In the genomic region with DNA sequence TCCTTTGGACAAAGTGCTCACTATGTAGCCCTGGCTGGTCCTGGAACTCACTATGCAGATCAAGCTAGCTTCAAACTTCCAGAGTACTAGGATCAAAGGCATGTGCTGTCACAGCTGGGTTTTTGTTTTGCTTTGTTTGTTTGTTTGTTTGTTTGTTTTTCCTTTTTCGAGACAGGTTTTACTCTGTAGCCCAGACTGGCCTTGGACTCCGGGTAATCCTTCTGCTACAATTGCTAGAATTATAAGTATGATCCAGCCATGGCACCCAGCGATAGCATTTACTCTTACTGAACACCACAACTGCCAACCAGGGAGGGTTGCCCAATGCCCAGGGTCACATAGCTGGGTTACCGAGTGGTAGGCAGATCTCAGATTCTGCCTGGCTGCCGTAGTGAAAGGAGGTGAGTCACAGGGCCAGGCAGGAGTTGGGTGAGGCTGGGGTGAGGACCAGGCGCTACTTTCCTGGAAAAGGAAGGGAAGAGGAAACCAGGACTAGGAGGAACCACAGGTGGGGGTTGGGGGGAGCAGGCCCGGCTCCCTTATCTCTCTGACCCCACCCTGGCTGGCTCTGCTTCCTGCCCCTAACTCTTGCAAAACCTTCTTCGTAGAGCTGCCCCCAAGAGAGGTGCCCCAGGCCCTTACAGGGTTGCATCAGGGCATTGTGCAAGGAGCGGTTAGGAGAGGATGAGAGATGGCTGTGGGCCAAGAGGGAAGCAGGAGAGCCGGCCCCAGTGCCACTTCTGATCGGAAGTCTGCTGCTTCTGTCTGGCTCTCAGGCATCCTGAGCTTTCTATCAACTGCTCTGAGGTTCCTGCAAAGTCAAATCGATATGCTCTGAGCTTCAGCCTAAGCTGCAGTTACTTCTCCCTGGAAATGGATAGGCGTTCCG, we compare ENCODE assay signal across 8 mouse cellular contexts. TPM values are rescaled to one million over a fixed set of nuclear protein-coding genes. Genes with fewer than 3 reads are reported as not detected.
DNase-seq lines count a peak whose midpoint lies in the region; ATAC-seq and TF ChIP-seq lines count a peak whose summit lies in the region.

No protein-coding gene starts in this region.

- ATAC-seq in hematopoietic stem cell, adult 5-6 weeks (replicated peaks in 1 of 2; ENCODE audit: insufficient read depth in 1 of 2, low FRiP score in 2 of 2, low TSS enrichment in 1 of 2, low read depth in 1 of 2, poor library complexity in 2 of 2, severe bottlenecking in 2 of 2), result peak; percentile 79 to 80
- no peak for ATAC-seq in limb, embryonic 13.5 days (ENCODE audit: low FRiP score, low read depth)
- ATAC-seq in midbrain, embryonic 12.5 days (ENCODE audit: low FRiP score, low read depth), result no peak

- H3K9ac ChIP-seq in ES-Bruce4 (ENCODE audit: low read depth, poor library complexity, severe bottlenecking), result no peak overlapping the region
- H3K9ac ChIP-seq in limb, embryonic 13.5 days, result peak overlapping the region; percentile 31; the same call in 1 of the 2 replicates
- H3K9ac ChIP-seq in midbrain, embryonic 12.5 days (replicated peaks), result no peak overlapping the region

- peak overlapping the region; percentile 45 for H3K4me2 ChIP-seq in limb, embryonic 13.5 days (replicated peaks)
- 0 out of 2 replicates have a peak overlapping the region, but pooled peaks have one; percentile 4 for H3K4me2 ChIP-seq in midbrain, embryonic 12.5 days (replicated peaks)

- H3K27ac ChIP-seq in ES-Bruce4 (ENCODE audit: insufficient read depth, low read length), result 0 out of 2 replicates have a peak overlapping the region, but pooled peaks have one; percentile 9
- peak overlapping the region; percentile 32 for H3K27ac ChIP-seq in embryonic fibroblast, embryonic 13.5 days (ENCODE audit: insufficient read depth, low read length)
- peak overlapping the region; percentile 98 for H3K27ac ChIP-seq in limb, embryonic 13.5 days
- H3K27ac ChIP-seq in midbrain, embryonic 12.5 days (replicated peaks), result peak overlapping the region; percentile 0; the same call in 1 of the 2 replicates

- no peaks in the 10 kb centered on the region for H3K9me3 ChIP-seq in ES-Bruce4 (replicated peaks; ENCODE audit: control insufficient read depth, insufficient read depth, low read length, poor library complexity, severe bottlenecking)
- no peaks in the 10 kb centered on the region for H3K9me3 ChIP-seq in limb, embryonic 13.5 days
- no peaks in the 10 kb centered on the region for H3K9me3 ChIP-seq in midbrain, embryonic 12.5 days

- no peak for TF ChIP-seq CTCF in ES-Bruce4 (IDR thresholded peaks at IDR 0.05; ENCODE audit: low read depth, low read length)
- no peak for TF ChIP-seq CTCF in embryonic fibroblast, embryonic 13.5 days (IDR thresholded peaks at IDR 0.05; ENCODE audit: borderline replicate concordance, insufficient read depth, low read length)

- H3K4me3 ChIP-seq in ES-Bruce4 (ENCODE audit: low read depth, low read length), result no peak overlapping the region
- no peak overlapping the region for H3K4me3 ChIP-seq in embryonic fibroblast, embryonic 13.5 days (ENCODE audit: insufficient read depth, low read length)
- no peak overlapping the region for H3K4me3 ChIP-seq in limb, embryonic 13.5 days
- H3K4me3 ChIP-seq in midbrain, embryonic 12.5 days, result no peak overlapping the region

- no peaks in the 10 kb centered on the region for H3K27me3 ChIP-seq in ES-Bruce4 (ENCODE audit: control insufficient read depth, insufficient read depth, low read length, poor library complexity, severe bottlenecking)
- no peaks in the 10 kb centered on the region for H3K27me3 ChIP-seq in limb, embryonic 13.5 days
- H3K27me3 ChIP-seq in midbrain, embryonic 12.5 days, result peaks cover 9% of the 10 kb centered on the region

- H3K4me1 ChIP-seq in ES-Bruce4 (ENCODE audit: control insufficient read depth, insufficient read depth, low read length), result peaks cover 7% of the 10 kb centered on the region
- H3K4me1 ChIP-seq in embryonic fibroblast, embryonic 13.5 days (ENCODE audit: control insufficient read depth, insufficient read depth, low read length), result peaks cover 4% of the 10 kb centered on the region; the same call in 1 of the 2 replicates
- H3K4me1 ChIP-seq in limb, embryonic 13.5 days, result peaks cover 54% of the 10 kb centered on the region
- H3K4me1 ChIP-seq in midbrain, embryonic 12.5 days, result peaks cover 48% of the 10 kb centered on the region

- no peak for TF ChIP-seq EP300 in ES-Bruce4 (IDR thresholded peaks at IDR 0.05; ENCODE audit: insufficient read depth, low read depth, low read length)

- H3K36me3 ChIP-seq in ES-Bruce4 (ENCODE audit: control insufficient read depth, insufficient read depth, low read length, poor library complexity, severe bottlenecking), result no peaks in the 10 kb centered on the region
- H3K36me3 ChIP-seq in limb, embryonic 13.5 days, result peaks cover 6% of the 10 kb centered on the region; the same call in 1 of the 2 replicates
- no peaks in the 10 kb centered on the region for H3K36me3 ChIP-seq in midbrain, embryonic 12.5 days

- DNase-seq in MN1 (ENCODE audit: low spot score), result peak; percentile 93
- DNase-seq in urinary bladder, postnatal 25 days (ENCODE audit: low spot score), result peak; percentile 73
- DNase-seq in left cerebral cortex, adult 8-10 months (ENCODE audit: low spot score in 2 of 2), result no peak

- 31% methylated on average over 14 of the region's 14 CpGs for WGBS in limb, embryonic 13.5 days
- WGBS in midbrain, embryonic 12.5 days, result 59% methylated on average over 14 of the region's 14 CpGs

- TF ChIP-seq POLR2A in ES-Bruce4 (IDR thresholded peaks at IDR 0.05; ENCODE audit: insufficient read depth, low read length), result no peak
- TF ChIP-seq POLR2A in embryonic fibroblast, embryonic 13.5 days (IDR thresholded peaks at IDR 0.05; ENCODE audit: low read depth, low read length), result no peak

RNA-seq across cellular contexts. Expression of gene Id1, which starts 5.3 kb away (rescaled TPM):
- 19.0 and 20.5 TPM in 2 replicates for polyA plus RNA-seq in ES-Bruce4 (2011; ENCODE audit: insufficient read depth, insufficient read length, low read depth, missing spikeins)
- polyA plus RNA-seq in embryonic fibroblast, embryonic 13.5 days (2011; ENCODE audit: insufficient read length, low read depth, missing spikeins), result 49.1 and 67.7 TPM in 2 replicates
- 5.8 and 9.6 TPM in 2 replicates for total RNA-seq in hematopoietic stem cell, adult 5-6 weeks (2017)
- 232 and 236 TPM in 2 replicates for polyA plus RNA-seq in limb, embryonic 13.5 days (2015; fragmentation: Nextera tagmentation; extraction: Ambion mirVana)
- 65.1 and 69.6 TPM in 2 replicates for polyA plus RNA-seq in midbrain, embryonic 12.5 days (2016; fragmentation: Nextera tagmentation; extraction: Ambion mirVana)
- total RNA-seq in left cerebral cortex, adult 8-10 months (2022), result 10 to 100 TPM; 19.1 to 30.8 (median 22.9) TPM

RNA-seq across cellular contexts. Expression of gene Cox4i2, which starts 12.6 kb away (rescaled TPM):
- 0.94 and 1.1 TPM in 2 replicates for polyA plus RNA-seq in ES-Bruce4 (2011; ENCODE audit: insufficient read depth, insufficient read length, low read depth, missing spikeins)
- 0.94 and 1.5 TPM in 2 replicates for polyA plus RNA-seq in embryonic fibroblast, embryonic 13.5 days (2011; ENCODE audit: insufficient read length, low read depth, missing spikeins)
- 1.3 TPM in 1 of 2 replicates, not detected in the other for total RNA-seq in hematopoietic stem cell, adult 5-6 weeks (2017)
- 32.0 and 34.4 TPM in 2 replicates for polyA plus RNA-seq in limb, embryonic 13.5 days (2015; fragmentation: Nextera tagmentation; extraction: Ambion mirVana)
- 3.2 and 3.9 TPM in 2 replicates for polyA plus RNA-seq in midbrain, embryonic 12.5 days (2016; fragmentation: Nextera tagmentation; extraction: Ambion mirVana)
- total RNA-seq in left cerebral cortex, adult 8-10 months (2022), result 1 to 10 TPM; 2.1 to 4.8 (median 2.5) TPM

RNA-seq across cellular contexts. Expression of gene Mcts2, which starts 54.6 kb away (rescaled TPM):
- 31.2 and 31.5 TPM in 2 replicates for polyA plus RNA-seq in ES-Bruce4 (2011; ENCODE audit: insufficient read depth, insufficient read length, low read depth, missing spikeins)
- 19.4 and 24.5 TPM in 2 replicates for polyA plus RNA-seq in embryonic fibroblast, embryonic 13.5 days (2011; ENCODE audit: insufficient read length, low read depth, missing spikeins)
- total RNA-seq in hematopoietic stem cell, adult 5-6 weeks (2017), result 15.0 and 19.1 TPM in 2 replicates
- polyA plus RNA-seq in limb, embryonic 13.5 days (2015; fragmentation: Nextera tagmentation; extraction: Ambion mirVana), result 29.2 and 30.0 TPM in 2 replicates
- 38.4 and 39.6 TPM in 2 replicates for polyA plus RNA-seq in midbrain, embryonic 12.5 days (2016; fragmentation: Nextera tagmentation; extraction: Ambion mirVana)
- total RNA-seq in left cerebral cortex, adult 8-10 months (2022), result 10 to 100 TPM; 15.5 to 18.6 (median 18.2) TPM

Comparison
In these comparisons a context has a peak if more than half of its experiments do, and no peak if none do; other contexts are left out.
1. H3K27ac ChIP-seq: peak in every context shown above with its lines; median percentile 98 in limb, embryonic 13.5 days; 32 in embryonic fibroblast, embryonic 13.5 days; 9 in ES-Bruce4; 0 in midbrain, embryonic 12.5 days.
2. DNase-seq: peak in MN1 (single experiment) and urinary bladder, postnatal 25 days (single experiment); none in left cerebral cortex, adult 8-10 months (0 of 2).
3. ATAC-seq: peak in hematopoietic stem cell, adult 5-6 weeks (2 of 2); none in limb, embryonic 13.5 days (single experiment) and midbrain, embryonic 12.5 days (single experiment).